Mouse (Mus musculus): ENCODE measurements around the gene Lgr4. TPM values are rescaled to one million over a fixed set of nuclear protein-coding genes. Genes with fewer than 3 reads are reported as not detected.

Gene Lgr4
- total and polyA plus RNA-seq, 3 experiments = 4.3 to 4.5 TPM; not detected in 1

DNA sequence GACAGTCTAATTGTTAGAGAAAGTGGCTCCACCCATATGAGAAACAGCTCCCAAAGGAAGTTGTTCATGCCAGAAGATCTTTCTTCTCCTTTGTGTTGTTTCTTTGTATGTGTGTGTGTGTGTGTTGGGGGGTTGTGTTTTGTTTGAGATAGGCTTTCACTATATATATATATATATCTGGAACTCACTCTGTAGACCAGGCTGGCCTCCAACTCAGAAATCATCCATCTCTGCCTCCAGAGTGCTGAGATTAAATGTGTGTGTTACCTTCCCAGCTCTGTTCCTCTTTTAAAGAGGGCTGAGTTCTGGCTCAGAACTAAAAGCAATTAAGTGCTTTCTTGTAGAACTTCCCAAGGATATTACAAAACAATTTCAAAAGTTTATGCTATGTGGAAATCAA lies 92.0 kb downstream of the Lgr4 start:
- peaks cover 12 to 18% of the 10 kb centered on the region in 2 experiments for H3K4me1 ChIP-seq (ENCODE audit: control insufficient read depth in 1 of 2, insufficient read depth in 2 of 2, low read length in 2 of 2)
- H3K9ac ChIP-seq (ENCODE audit: control insufficient read depth, low read depth, low read length, poor library complexity, severe bottlenecking) = no peak overlapping the region
- H3K4me3 ChIP-seq (ENCODE audit: control insufficient read depth in 1 of 2, insufficient read depth in 1 of 2, low read depth in 2 of 2, low read length in 2 of 2) = no peak overlapping the region
- peaks cover 0 to 33% of the 10 kb centered on the region in 2 experiments; a peak in 2 of 4 replicates for H3K36me3 ChIP-seq (ENCODE audit: control insufficient read depth in 1 of 2, insufficient read depth in 2 of 2, low read length in 2 of 2)
- peak; percentile 66 for DNase-seq (ENCODE audit: low read depth, low spot score)
- H3K27me3 ChIP-seq (ENCODE audit: control insufficient read depth in 1 of 2, insufficient read depth in 2 of 2, low read length in 2 of 2) = no peaks in the 10 kb centered on the region
- no peaks in the 10 kb centered on the region for H3K9me3 ChIP-seq (replicated peaks; ENCODE audit: insufficient read depth, low read length)
- no peak overlapping the region for H3K27ac ChIP-seq (ENCODE audit: control insufficient read depth, low read depth, low read length)
- TF ChIP-seq GATA1 (IDR thresholded peaks at IDR 0.05; ENCODE audit: low read depth, low read length) = peak; percentile 75
- peak; percentile 58 to 73 for TF ChIP-seq EP300 (IDR thresholded peaks at IDR 0.05; ENCODE audit: low read depth in 1 of 2, low read length in 2 of 2)
- no peak for TF ChIP-seq CTCF (IDR thresholded peaks at IDR 0.05 in 2 of 3, conservative IDR thresholded peaks at IDR 0.05 in 1 of 3; ENCODE audit: control insufficient read depth in 1 of 3, insufficient read depth in 1 of 3, low read depth in 2 of 3, low read length in 3 of 3, poor library complexity in 1 of 3, severe bottlenecking in 1 of 3)
- peak; percentile 51 for TF ChIP-seq ETS1 (IDR thresholded peaks at IDR 0.05; ENCODE audit: low read depth, low read length)
- peak; percentile 11; the same call in 1 of the 2 replicates for TF ChIP-seq MXI1 (IDR thresholded peaks at IDR 0.05; ENCODE audit: low read depth, low read length)
- no peak for TF ChIP-seq CHD1 (IDR thresholded peaks at IDR 0.05; ENCODE audit: low read depth, low read length)
- TF ChIP-seq MYC (IDR thresholded peaks at IDR 0.05; ENCODE audit: low read depth, low read length) = no peak
- TF ChIP-seq TCF12 (IDR thresholded peaks at IDR 0.05; ENCODE audit: low read depth, low read length) = peak; percentile 71; the same call in 1 of the 2 replicates
- 0 out of 2 replicates have a peak, but pooled peaks have one; percentile 24 for TF ChIP-seq SIN3A (IDR thresholded peaks at IDR 0.05; ENCODE audit: low read length)
- 0 out of 2 replicates have a peak, but pooled peaks have one; percentile 11 for TF ChIP-seq BHLHE40 (IDR thresholded peaks at IDR 0.05; ENCODE audit: borderline replicate concordance, low read depth, low read length)
- TF ChIP-seq RCOR1 (IDR thresholded peaks at IDR 0.05; ENCODE audit: low read depth, low read length) = peak; percentile 97
- no peak for TF ChIP-seq NRF1 (IDR thresholded peaks at IDR 0.05; ENCODE audit: insufficient read depth, low read depth, low read length, poor library complexity, severe bottlenecking)
- no peaks in the 10 kb centered on the region for H3K79me2 ChIP-seq (ENCODE audit: control insufficient read depth, insufficient read depth, low read length, poor library complexity)

DNA sequence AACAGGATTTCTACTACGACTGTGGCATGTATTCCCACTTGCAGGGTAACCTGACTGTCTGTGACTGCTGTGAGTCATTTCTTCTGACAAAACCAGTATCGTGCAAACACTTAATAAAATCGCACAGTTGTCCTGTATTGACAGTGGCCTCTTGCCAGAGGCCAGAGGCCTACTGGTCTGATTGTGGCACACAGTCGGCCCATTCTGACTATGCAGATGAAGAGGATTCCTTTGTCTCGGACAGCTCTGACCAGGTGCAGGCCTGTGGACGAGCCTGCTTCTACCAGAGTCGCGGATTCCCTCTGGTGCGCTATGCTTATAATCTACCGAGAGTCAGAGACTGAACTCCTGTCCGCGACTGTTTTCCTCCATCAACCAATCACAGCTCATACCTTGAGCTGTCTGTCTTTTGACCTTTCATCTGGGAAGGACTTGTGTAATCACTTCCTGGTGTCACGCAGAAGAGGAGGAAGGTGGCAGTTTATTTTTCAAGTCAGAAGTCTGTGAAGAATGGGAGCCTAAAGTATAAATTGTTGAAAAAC lies 94.8 kb downstream of the Lgr4 start:
- no peak overlapping the region for H3K4me3 ChIP-seq (ENCODE audit: control insufficient read depth in 1 of 2, insufficient read depth in 1 of 2, low read depth in 2 of 2, low read length in 2 of 2)
- H3K9me3 ChIP-seq (replicated peaks; ENCODE audit: insufficient read depth, low read length) = no peaks in the 10 kb centered on the region
- no peak for TF ChIP-seq ZMIZ1 (IDR thresholded peaks at IDR 0.05; ENCODE audit: low read depth, low read length)
- no peak for TF ChIP-seq MXI1 (IDR thresholded peaks at IDR 0.05; ENCODE audit: low read depth, low read length)
- TF ChIP-seq JUND (IDR thresholded peaks at IDR 0.05; ENCODE audit: low read depth, low read length) = no peak
- TF ChIP-seq POLR2AphosphoS5 (IDR thresholded peaks at IDR 0.05; ENCODE audit: borderline replicate concordance, low read depth, low read length) = no peak
- no peak for TF ChIP-seq POLR2A (IDR thresholded peaks at IDR 0.05; ENCODE audit: control insufficient read depth in 1 of 2, insufficient read depth in 1 of 2, low read depth in 1 of 2, low read length in 2 of 2, poor library complexity in 1 of 2)
- TF ChIP-seq ZNF384 (IDR thresholded peaks at IDR 0.05; ENCODE audit: low read depth, low read length) = no peak
- TF ChIP-seq MAX (IDR thresholded peaks at IDR 0.05; ENCODE audit: low read length) = no peak
- TF ChIP-seq MEF2A (IDR thresholded peaks at IDR 0.05; ENCODE audit: extremely low read depth, insufficient replicate concordance, low read depth, low read length, poor library complexity, severe bottlenecking) = no peak
- no peak for TF ChIP-seq NRF1 (IDR thresholded peaks at IDR 0.05; ENCODE audit: insufficient read depth, low read depth, low read length, poor library complexity, severe bottlenecking)
- peaks cover 8 to 17% of the 10 kb centered on the region in 2 experiments for H3K4me1 ChIP-seq (ENCODE audit: control insufficient read depth in 1 of 2, insufficient read depth in 2 of 2, low read length in 2 of 2)
- H3K9ac ChIP-seq (ENCODE audit: control insufficient read depth, low read depth, low read length, poor library complexity, severe bottlenecking) = no peak overlapping the region
- no peak overlapping the region for H3K27ac ChIP-seq (ENCODE audit: control insufficient read depth, low read depth, low read length)
- no peaks in the 10 kb centered on the region; the same call in 1 of the 2 replicates for H3K79me2 ChIP-seq (ENCODE audit: control insufficient read depth, insufficient read depth, low read length, poor library complexity)
- no peaks in the 10 kb centered on the region for H3K27me3 ChIP-seq (ENCODE audit: control insufficient read depth in 1 of 2, insufficient read depth in 2 of 2, low read length in 2 of 2)
- DNase-seq (ENCODE audit: low read depth, low spot score) = no peak
- H3K36me3 ChIP-seq (ENCODE audit: control insufficient read depth in 1 of 2, insufficient read depth in 2 of 2, low read length in 2 of 2) = peaks cover 0 to 28% of the 10 kb centered on the region in 2 experiments; a peak in 2 of 4 replicates

Data from MEL (cell line).